Mouse (Mus musculus) layer of hippocampus, adult 11-12 months (tissue): ENCODE measurements around the gene Lrrc8b.

Experiments used
- DNase-seq: peaks from one replicate; pipeline ENCODE4 v3.0.0; 2022; ENCODE audit warnings: low spot score

Lrrc8b gene

GRCm38 (mm10) chr5:105484247-105484646, 68.7 kb downstream of the Lrrc8b start:
- peak; percentile 65 for DNase-seq

GRCm38 (mm10) chr5:105484891-105485290, 69.3 kb downstream of the Lrrc8b start:
- DNase-seq, result no peak

- DNase-seq, result no peak
Measured at GRCm38 (mm10) chr5:105490211-105490610, 74.6 kb downstream of the Lrrc8b start.

- DNase-seq, result peak; percentile 55
Measured at GRCm38 (mm10) chr5:105491389-105491788, 75.8 kb downstream of the Lrrc8b start.

GRCm38 (mm10) chr5:105492367-105493246, 77.0 kb downstream of the Lrrc8b start:
- DNase-seq, result no peak

GRCm38 (mm10) chr5:105493377-105493776, 77.8 kb downstream of the Lrrc8b start:
- no peak for DNase-seq

DNA sequence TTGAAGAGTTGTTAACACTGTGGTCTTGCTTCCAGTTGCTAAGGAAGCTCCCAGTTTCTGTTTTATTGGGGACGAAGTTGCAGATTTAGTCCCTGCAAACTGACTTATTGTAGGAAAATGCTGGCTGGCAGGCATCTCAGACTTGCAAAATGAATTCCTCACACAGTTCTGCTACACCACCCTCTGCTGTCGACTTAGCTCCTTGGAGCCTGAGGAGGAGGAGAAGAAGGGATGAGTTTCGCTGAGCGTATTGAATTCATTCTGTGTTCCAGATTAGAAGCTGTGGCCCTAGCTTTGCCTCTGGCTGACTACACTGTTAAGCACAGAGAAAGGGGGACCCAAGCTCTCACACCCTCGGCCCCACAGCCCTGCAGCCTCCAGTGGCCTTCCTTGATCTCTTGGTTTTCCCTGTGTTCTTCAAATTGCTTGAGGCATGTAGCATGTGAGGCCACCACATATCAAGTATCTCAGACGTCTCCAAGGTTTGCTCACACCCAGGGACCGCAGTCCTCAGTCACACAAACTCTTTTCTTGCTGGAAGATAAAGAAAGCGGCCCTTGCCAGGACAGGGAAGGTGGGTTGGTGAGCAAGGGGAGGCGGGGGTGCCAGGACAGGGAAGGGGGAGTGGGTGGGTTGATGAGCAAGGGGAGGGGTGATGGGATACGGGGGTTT, 78.8 kb downstream of the Lrrc8b start:
- no peak for DNase-seq

DNA sequence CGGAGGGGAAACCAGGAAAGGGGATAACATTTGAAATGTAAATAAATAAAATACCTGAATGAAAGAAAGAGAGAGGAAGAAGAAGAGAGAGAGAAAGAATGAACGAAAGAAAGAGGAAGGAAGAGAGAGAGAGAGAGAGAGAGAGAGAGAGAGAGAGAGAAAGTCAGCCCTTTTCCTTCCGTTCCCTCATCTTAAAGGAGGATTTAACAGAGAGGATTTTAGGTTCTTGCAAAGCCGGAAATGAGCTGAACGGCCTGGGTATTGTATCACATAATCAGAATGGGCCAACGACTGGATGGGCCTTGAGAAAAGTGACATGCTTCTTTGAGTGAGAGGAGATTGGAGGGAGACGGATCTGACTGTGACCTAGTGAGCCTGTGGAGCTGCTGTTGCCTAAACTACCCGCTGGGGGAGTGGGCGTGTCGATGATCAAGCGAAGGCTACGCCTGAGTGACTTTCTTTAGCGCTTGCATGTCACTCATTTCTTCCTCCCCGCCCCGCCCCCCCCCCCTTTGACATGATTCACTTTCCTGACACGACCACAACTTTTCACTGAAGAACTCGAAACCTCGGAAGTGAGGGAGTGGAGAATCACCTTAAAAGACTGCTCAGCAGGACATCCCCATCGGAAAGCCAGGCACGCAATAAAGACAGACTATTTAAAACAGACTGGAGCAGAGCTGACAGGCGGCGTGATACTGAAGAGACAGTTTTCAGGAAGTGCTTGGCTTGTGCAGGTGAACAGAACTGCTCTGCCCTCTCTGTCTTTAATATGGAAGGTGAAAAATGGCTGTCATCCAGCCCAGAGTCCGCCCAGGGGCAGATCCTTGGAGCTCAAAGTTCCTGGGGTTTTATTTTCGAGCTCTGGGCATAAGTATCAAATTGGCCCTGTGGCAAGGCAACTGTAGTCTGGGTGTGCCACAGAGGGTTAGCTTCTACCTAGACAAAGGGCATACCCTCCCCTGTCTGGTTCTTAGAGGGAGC, 79.6 kb downstream of the Lrrc8b start:
- DNase-seq, result peak; percentile 72

GRCm38 (mm10) chr5:105496133-105496532, 80.6 kb downstream of the Lrrc8b start:
- DNase-seq, result no peak

DNA sequence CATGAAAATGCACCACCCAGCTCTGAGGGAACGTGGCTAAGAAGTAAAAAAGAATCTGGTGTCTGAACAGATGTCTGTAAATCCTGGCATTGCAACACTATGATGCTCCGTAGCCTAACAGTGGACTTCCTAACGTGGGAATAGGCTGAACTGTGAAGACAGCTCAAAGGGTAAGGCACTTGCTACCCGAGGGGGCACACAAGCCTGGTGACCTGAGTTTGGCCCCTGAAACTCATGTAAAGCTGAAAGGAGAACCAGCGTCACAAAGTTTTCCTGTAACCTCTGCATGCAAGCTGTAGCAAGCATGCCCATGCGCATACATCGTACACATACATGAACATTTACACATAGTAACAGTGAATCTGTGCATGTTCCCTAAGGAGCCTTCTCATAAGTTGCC, 81.0 kb downstream of the Lrrc8b start:
- DNase-seq, result no peak

DNA sequence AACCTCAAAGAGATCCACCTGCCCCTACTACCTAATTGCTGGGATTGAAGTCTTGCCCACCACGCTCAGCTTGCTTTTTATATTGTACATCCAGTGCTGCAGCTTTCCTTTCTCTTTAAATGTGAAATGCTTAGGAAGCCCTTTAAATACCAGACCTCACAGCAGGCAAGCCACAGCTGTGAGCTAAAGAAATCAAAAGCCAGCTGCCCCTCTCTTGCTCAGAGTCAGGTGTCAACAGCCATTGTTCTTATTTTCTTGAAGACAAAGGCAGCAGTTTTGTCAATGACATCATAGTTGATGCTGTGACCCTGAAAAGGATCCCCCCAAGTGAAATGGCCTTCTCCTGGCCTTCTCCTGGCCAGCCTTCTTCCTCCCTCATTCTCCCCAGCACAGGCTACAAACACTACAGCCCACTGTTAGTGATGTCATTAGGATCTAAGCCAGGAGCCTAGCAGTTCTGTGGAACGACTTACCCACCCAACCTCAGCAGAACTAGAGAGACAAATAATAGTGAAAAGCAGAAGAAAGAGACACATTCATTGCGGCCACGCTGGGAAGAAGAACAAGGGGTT, 82.9 kb downstream of the Lrrc8b start:
- no peak for DNase-seq

GRCm38 (mm10) chr5:105499396-105499795, 83.8 kb downstream of the Lrrc8b start:
- DNase-seq, result no peak

- DNase-seq, result no peak
Measured at GRCm38 (mm10) chr5:105500132-105501121, 84.9 kb downstream of the Lrrc8b start.

- no peak for DNase-seq
Measured at GRCm38 (mm10) chr5:105501136-105501535, 85.6 kb downstream of the Lrrc8b start.

DNA sequence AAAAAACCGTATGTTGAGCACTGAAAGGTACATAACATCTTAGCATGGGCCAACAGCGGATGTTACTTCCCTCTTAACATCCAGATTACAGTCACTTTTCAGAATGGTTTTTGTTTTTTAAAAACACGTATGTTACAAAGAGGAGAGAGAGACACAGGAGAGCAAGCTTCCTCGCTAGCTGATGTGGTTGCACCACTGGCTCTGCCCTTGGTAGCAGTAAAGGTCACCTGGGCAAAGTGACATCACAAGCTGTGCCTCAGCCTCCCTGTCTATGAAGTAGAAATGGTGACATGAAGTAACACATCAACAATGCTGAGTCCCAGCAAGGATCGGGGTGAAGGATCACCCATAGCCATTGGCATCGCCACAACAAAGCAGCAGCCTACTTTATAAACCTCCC, 93.2 kb downstream of the Lrrc8b start:
- DNase-seq, result no peak

DNA sequence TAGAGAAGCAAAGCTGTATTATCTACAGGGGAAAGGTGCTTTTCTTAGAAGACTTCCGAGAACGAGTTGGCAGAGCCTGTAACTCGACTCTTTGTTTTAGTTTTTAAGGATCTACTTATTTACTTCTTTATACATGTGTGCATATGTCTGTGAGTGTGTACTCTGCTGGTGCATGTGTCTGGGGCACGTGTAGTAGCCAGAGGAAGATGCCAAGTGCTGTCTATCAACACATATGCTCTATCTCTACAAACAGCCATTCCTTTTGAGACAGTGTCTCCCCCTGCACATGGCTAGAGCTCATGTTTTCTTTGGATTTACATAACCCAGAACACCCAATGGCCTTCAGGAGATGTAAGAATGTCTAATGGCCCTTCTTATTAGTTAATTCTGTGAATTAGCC, 96.7 kb downstream of the Lrrc8b start:
- DNase-seq, result no peak

GRCm38 (mm10) chr5:105515532-105515931, 100.0 kb downstream of the Lrrc8b start:
- DNase-seq, result no peak

GRCm38 (mm10) chr5:105516290-105516689, 100.7 kb downstream of the Lrrc8b start:
- no peak for DNase-seq

- DNase-seq, result no peak
Measured at GRCm38 (mm10) chr5:105517992-105518625, 102.5 kb downstream of the Lrrc8b start.

- DNase-seq, result peak; percentile 41
Measured at GRCm38 (mm10) chr5:105518626-105519095, 103.1 kb downstream of the Lrrc8b start.
